Mouse (Mus musculus) ES-E14 (cell line): ENCODE results near the gene Nppa. TPM values are rescaled to one million over a fixed set of nuclear protein-coding genes. Genes with fewer than 3 reads are reported as not detected.

Source experiments
- DNase-seq: peaks from one replicate; pipeline ENCODE4 v3.0.0-alpha.2; 2013; ENCODE audit warnings: low read depth, low spot score
- H3K27ac ChIP-seq: 2 replicates; pipeline ENCODE4 v1.5.1; 2012; ENCODE audit warnings: low read depth, mild to moderate bottlenecking, low read length, moderate library complexity, mixed read lengths; ENCODE audit not compliant: poor library complexity, insufficient read depth, severe bottlenecking
- H3K36me3 ChIP-seq: 2 replicates; pipeline ENCODE4 v1.6.1; 2012; ENCODE audit warnings: mild to moderate bottlenecking, low read length, moderate library complexity, mixed read lengths; ENCODE audit not compliant: control insufficient read depth, poor library complexity, insufficient read depth, severe bottlenecking
- H3K4me1 ChIP-seq, 2 experiments: fragments of 150-350 bp in 1 of 2; sonication (generic) in 1 of 2; 2 replicates each; pipeline ENCODE4 v1.6.1; 2012; ENCODE audit warnings: low read length in 2 of 2, mild to moderate bottlenecking in 1 of 2, mixed read lengths in 1 of 2; ENCODE audit not compliant: control insufficient read depth in 2 of 2, insufficient read depth in 2 of 2, poor library complexity in 1 of 2
- H3K4me3 ChIP-seq, 2 experiments: fragments of 150-350 bp in 1 of 2; sonication (generic) in 1 of 2; 2 replicates each; pipeline ENCODE4 v1.5.1; 2012; ENCODE audit warnings: low read length in 2 of 2, low read depth in 1 of 2, mild to moderate bottlenecking in 1 of 2, mixed read lengths in 1 of 2; ENCODE audit not compliant: insufficient read depth in 1 of 2, poor library complexity in 1 of 2, severe bottlenecking in 1 of 2
- H3K9ac ChIP-seq: 2 replicates; pipeline ENCODE4 v1.6.1; 2012; ENCODE audit warnings: low read depth, mild to moderate bottlenecking, low read length, mixed read lengths; ENCODE audit not compliant: poor library complexity, insufficient read depth, severe bottlenecking
- H3K9me3 ChIP-seq: fragments of 150-350 bp; sonication (generic); 2 replicates; pipeline ENCODE4 v1.6.1; 2012; ENCODE audit warnings: low read depth, mild to moderate bottlenecking, low read length; ENCODE audit not compliant: control insufficient read depth, insufficient read depth
- CHD2 ChIP-seq: IDR thresholded peaks from 2 replicates; pipeline ENCODE4 v1.6.1; 2014; ENCODE audit warnings: mild to moderate bottlenecking, low read depth, low read length, inconsistent platforms
- HCFC1 ChIP-seq: IDR thresholded peaks from 2 replicates; pipeline ENCODE4 v1.6.1; 2012; ENCODE audit warnings: low read length, inconsistent platforms, borderline replicate concordance; ENCODE audit not compliant: insufficient read depth
- MAFK ChIP-seq: IDR thresholded peaks from 2 replicates; pipeline ENCODE4 v1.6.1; 2014; ENCODE audit warnings: mild to moderate bottlenecking, low read depth, low read length, inconsistent platforms; ENCODE audit not compliant: insufficient read depth
- ZC3H11A ChIP-seq: IDR thresholded peaks from 2 replicates; pipeline ENCODE4 v1.6.1; 2012; ENCODE audit warnings: low read depth, mild to moderate bottlenecking, inconsistent platforms, low read length, borderline replicate concordance
- ZNF384 ChIP-seq: IDR thresholded peaks from 2 replicates; pipeline ENCODE4 v1.6.1; 2012; ENCODE audit warnings: low read depth, low read length, inconsistent platforms
- in situ Hi-C, 2 experiments: fragments of 600-800 bp; cut with MboI; formaldehyde crosslinking; loops; one replicate each; pipeline ENCODE4 v1.15.1; 2025; ENCODE audit warnings: low sequenced_read_pairs in 2 of 2, inconsistent platforms in 1 of 2; ENCODE audit not compliant: unreplicated experiment in 2 of 2
- total RNA-seq: library from RNA; depleted of rRNA; stranded (reverse); fragments of 300-350 nt; gene quantifications from 2 replicates; pipeline ENCODE4 v1.2.3, GENCODE M21; 2012

Gene Nppa
- total RNA-seq, 1 experiment, result not detected

DNA sequence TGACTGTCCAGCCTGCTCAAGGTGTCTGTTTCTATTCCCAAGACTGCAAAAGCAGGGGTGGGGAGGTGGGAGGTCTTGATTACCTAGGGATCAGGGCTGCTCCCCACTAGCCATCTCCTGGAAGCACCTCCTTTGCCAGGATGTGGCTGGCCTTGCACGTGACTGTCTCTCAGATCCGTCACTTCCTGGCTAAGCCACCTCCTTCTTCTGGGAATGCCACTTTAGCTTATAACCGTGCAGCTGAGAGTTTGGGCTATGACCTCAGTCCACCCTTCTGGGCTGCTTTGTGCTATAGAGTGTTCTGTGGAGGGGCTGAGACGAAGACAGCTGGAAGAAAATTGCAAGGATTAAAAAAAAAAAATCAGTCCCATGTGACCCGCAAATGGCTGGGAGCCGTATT lies 37.7 kb upstream of the Nppa start:
- Histone ChIP-seq H3K27ac (no peak overlapping the region), H3K9me3 (no peaks in the 10 kb centered on the region), H3K36me3 (no peaks in the 10 kb centered on the region), H3K9ac (no peak overlapping the region; the same call in 1 of the 2 replicates), H3K4me3 (no peak overlapping the region), H3K4me1 (no peaks in the 10 kb centered on the region)
- in situ Hi-C loops, result no loop called here
- DNase-seq, result no peak
- TF ChIP-seq ZC3H11A (no peak), ZNF384 (no peak)

DNA sequence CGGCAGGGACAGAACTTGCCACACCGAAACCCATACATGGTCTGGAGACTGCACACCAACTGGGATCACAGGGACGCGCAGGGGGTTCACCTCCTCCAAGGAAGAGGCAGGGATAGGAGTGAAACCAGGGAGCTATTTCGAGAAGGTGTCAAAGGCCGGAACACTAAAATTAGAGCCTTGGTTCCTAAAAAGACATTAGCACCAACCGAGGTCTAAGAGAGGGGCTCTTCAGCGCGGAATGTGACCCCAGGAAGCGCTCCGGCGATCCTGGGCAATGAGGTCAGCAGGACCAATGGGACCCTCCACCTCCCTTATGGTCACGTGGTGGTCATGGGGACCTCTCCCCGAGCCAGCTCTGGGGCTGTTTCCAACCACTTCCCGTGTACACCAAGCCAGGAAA lies 36.9 kb upstream of the Nppa start:
- Histone ChIP-seq H3K36me3 (no peaks in the 10 kb centered on the region), H3K9ac (no peak overlapping the region), H3K4me1 (no peaks in the 10 kb centered on the region), H3K9me3 (no peaks in the 10 kb centered on the region), H3K4me3 (no peak overlapping the region), H3K27ac (no peak overlapping the region)
- no peak for DNase-seq
- no peak for TF ChIP-seq CHD2
- TF ChIP-seq ZC3H11A, result no peak
- TF ChIP-seq ZNF384, result no peak
- no peak for TF ChIP-seq MAFK
- no peak for TF ChIP-seq HCFC1
- in situ Hi-C loops, result no loop called here

DNA sequence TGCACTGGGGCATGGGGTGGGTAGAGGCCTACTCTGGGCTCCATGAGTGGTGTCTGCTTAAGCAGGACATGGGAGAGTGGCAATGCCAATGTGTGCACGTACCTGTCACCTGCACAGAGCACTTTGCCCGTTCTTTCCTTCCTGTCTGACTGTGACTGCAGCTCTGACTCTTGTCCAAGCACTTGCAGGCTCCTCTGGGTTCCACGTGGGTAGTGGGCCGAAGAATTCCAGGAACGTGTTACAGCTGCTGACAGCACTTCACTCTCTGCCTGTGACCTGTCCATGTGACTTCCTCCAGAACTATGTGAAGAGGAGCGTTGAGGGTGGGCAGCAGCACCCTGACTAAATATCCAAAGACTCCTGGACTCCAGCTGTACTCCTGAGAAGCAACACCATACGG lies 34.8 kb upstream of the Nppa start:
- no peak overlapping the region for H3K4me3 ChIP-seq
- H3K4me1 ChIP-seq, result peaks cover 0 to 2% of the 10 kb centered on the region in 2 experiments; a peak in 1 of 4 replicates
- no peaks in the 10 kb centered on the region for H3K9me3 ChIP-seq
- TF ChIP-seq ZNF384 (no peak), CHD2 (no peak), MAFK (no peak), HCFC1 (no peak), ZC3H11A (no peak)
- no peak for DNase-seq
- no peak overlapping the region for H3K9ac ChIP-seq
- no peak overlapping the region for H3K27ac ChIP-seq
- no peaks in the 10 kb centered on the region for H3K36me3 ChIP-seq
- in situ Hi-C loops, result no loop called here

DNA sequence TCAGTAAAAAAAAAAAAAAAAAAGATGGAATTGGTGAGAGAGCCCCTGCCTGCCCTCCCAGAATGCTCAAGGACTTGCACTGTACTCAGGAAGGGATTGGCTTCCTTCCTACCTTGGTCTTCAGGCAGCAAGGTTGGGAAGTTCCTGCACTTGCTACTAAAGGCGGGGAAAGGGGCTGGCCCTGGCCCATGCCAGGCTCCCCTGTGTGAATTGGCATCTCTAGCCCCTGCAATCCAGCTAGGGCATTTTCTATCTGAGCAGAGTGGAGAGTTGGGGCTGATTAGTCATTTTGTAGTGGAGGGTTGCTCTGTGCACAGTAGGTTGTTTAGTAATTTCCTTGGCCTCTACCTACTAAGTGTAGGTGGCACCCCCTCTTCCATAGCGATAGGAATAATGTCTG lies 31.7 kb upstream of the Nppa start:
- in situ Hi-C loops, result no loop called here
- no peak for DNase-seq
- H3K27ac ChIP-seq, result no peak overlapping the region
- H3K4me1 ChIP-seq, result peaks cover 0 to 2% of the 10 kb centered on the region in 2 experiments; a peak in 1 of 4 replicates
- TF ChIP-seq CHD2, result no peak
- no peak for TF ChIP-seq ZC3H11A
- no peak for TF ChIP-seq ZNF384
- no peak for TF ChIP-seq HCFC1
- no peak for TF ChIP-seq MAFK
- no peaks in the 10 kb centered on the region for H3K36me3 ChIP-seq
- H3K4me3 ChIP-seq, result no peak overlapping the region
- no peaks in the 10 kb centered on the region for H3K9me3 ChIP-seq
- no peak overlapping the region for H3K9ac ChIP-seq

DNA sequence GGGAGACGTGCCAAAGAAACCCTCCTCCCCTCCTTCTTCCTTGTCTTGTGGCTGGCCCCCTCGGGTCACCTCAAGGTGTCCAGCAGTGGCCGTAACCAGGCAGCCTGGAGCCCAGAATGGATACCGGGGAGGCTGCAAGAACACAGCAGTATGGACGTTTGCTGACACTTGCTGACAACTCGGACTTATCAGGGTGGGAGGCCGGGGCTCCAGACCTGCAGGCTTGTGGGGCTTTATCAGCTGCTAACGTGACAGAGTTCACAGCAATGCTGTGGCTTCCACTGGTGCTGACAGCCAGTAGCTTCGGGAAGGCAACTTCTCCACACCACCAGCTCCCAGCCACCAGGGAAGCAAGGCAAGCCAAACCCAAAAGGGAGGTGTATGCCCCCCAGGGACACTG lies 31.2 kb upstream of the Nppa start:
- Histone ChIP-seq H3K36me3 (no peaks in the 10 kb centered on the region), H3K27ac (no peak overlapping the region), H3K4me3 (no peak overlapping the region), H3K9me3 (no peaks in the 10 kb centered on the region), H3K4me1 (peaks cover 0 to 2% of the 10 kb centered on the region in 2 experiments; a peak in 1 of 4 replicates), H3K9ac (no peak overlapping the region)
- in situ Hi-C loops, result no loop called here
- DNase-seq, result no peak
- TF ChIP-seq ZNF384, result no peak
- TF ChIP-seq HCFC1, result no peak
- no peak for TF ChIP-seq MAFK
- TF ChIP-seq CHD2, result no peak
